Mouse (Mus musculus): ENCODE measurements around the gene Gbp5. TPM values are rescaled to one million over a fixed set of nuclear protein-coding genes. Genes with fewer than 3 reads are reported as not detected.
"Not testable (repeated sequence)": the region's sequence is repeated elsewhere in the genome, so short reads cannot be mapped to it uniquely, and the experiment has no call there.

Gbp5 gene
- polyA plus RNA-seq, 1 experiment from 2014 or later: 0.20 TPM

DNA sequence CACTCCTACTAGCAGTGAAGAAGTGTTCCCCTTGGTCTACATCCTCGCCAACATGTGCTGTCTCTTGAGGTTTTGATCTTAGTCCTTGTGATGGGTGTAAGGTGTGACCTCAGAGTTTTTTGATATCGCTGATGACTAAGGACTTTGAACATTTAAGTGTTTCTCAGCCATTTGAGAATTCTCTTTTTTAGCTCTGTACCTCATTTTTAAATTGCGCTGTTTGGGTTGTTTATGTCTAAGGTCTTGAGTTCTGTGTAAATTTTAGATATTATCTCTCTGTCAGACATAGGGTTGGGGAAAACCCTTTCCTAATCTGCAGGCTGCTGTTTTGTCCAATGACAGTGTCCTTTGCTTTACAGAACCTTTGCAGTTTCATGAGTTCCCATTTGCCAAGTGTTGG, 39.4 kb downstream of the Gbp5 start:
- no peaks in the 10 kb centered on the region for H3K36me3 ChIP-seq (ENCODE audit: control insufficient read depth, insufficient read depth, low read length)
- no peak for ATAC-seq
- no peaks in the 10 kb centered on the region for H3K27me3 ChIP-seq (replicated peaks; ENCODE audit: control insufficient read depth, insufficient read depth, low read length)
- no peak overlapping the region for H3K4me3 ChIP-seq (ENCODE audit: low read length)
- H3K4me1 ChIP-seq (ENCODE audit: control insufficient read depth, insufficient read depth, low read length): peaks cover 2% of the 10 kb centered on the region; the same call in 1 of the 2 replicates
- H3K27ac ChIP-seq (ENCODE audit: low read length): no peak overlapping the region
- WGBS: 95% methylated on average over 3 of the region's 3 CpGs
- no peak overlapping the region for H3K4me2 ChIP-seq (ENCODE audit: low read depth, low read length)
- no peak overlapping the region for H3K9ac ChIP-seq (ENCODE audit: low read depth, low read length)
- no peaks in the 10 kb centered on the region for H3K9me3 ChIP-seq (ENCODE audit: control insufficient read depth, low read length)

DNA sequence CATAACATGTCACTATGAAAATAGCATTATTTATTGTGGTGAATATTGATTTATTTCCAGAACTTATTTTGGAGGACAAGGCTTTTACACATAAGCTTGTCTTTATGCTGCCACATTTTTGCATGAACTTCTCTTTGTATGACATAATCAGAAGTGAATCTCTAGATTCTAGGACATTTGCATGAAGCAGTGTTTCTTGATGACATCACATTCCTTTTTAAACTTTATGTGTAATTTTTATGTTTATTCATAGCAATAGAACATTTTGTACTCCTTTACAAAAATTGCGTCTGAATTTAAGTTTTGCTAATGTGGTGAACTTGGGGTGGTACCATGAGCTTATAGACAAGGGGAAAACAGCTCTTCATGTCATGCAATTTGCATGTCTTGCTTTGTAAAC, 41.9 kb downstream of the Gbp5 start:
- Histone ChIP-seq H3K9ac (ENCODE audit: low read depth, low read length) (no peak overlapping the region), H3K27ac (ENCODE audit: low read length) (no peak overlapping the region), H3K4me3 (ENCODE audit: low read length) (no peak overlapping the region), H3K27me3 (replicated peaks; ENCODE audit: control insufficient read depth, insufficient read depth, low read length) (no peaks in the 10 kb centered on the region), H3K9me3 (ENCODE audit: control insufficient read depth, low read length) (no peaks in the 10 kb centered on the region), H3K36me3 (ENCODE audit: control insufficient read depth, insufficient read depth, low read length) (no peaks in the 10 kb centered on the region), H3K4me2 (ENCODE audit: low read depth, low read length) (no peak overlapping the region), H3K4me1 (ENCODE audit: control insufficient read depth, insufficient read depth, low read length) (no peaks in the 10 kb centered on the region)
- no peak for ATAC-seq
- WGBS: 69% methylated on average over 1 of the region's 1 CpGs

DNA sequence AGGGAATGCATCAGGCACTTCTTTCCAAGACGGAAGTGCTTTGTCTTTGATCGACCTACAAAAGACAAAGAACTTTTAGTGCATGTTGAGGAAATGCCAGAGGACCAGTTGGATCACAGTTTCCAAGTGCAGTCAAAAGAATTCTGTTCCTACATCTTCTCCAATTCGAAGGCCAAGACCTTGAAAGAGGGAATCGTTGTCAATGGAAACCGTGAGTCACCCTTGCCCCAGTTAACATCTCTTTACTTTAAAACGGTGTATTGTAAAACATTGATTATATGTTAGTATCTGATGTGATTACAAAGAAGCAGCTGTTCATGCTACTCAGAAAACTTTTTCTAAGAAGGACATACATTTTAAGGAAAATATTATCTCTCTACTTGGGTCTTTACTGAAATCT, 47.6 kb downstream of the Gbp5 start:
- Histone ChIP-seq H3K4me3 (ENCODE audit: low read length) (no peak overlapping the region), H3K9ac (ENCODE audit: low read depth, low read length) (no peak overlapping the region), H3K27me3 (replicated peaks; ENCODE audit: control insufficient read depth, insufficient read depth, low read length) (no peaks in the 10 kb centered on the region), H3K36me3 (ENCODE audit: control insufficient read depth, insufficient read depth, low read length) (no peaks in the 10 kb centered on the region), H3K9me3 (ENCODE audit: control insufficient read depth, low read length) (no peaks in the 10 kb centered on the region), H3K27ac (ENCODE audit: low read length) (no peak overlapping the region), H3K4me1 (ENCODE audit: control insufficient read depth, insufficient read depth, low read length) (no peaks in the 10 kb centered on the region), H3K4me2 (ENCODE audit: low read depth, low read length) (no peak overlapping the region)
- ATAC-seq: no peak
- 77% methylated on average over 6 of the region's 6 CpGs for WGBS

- not testable (repeated sequence) for H3K9me3 ChIP-seq (ENCODE audit: control insufficient read depth, low read length); H3K4me3 ChIP-seq (ENCODE audit: low read length); H3K27me3 ChIP-seq (replicated peaks; ENCODE audit: control insufficient read depth, insufficient read depth, low read length); H3K9ac ChIP-seq (ENCODE audit: low read depth, low read length); H3K4me1 ChIP-seq (ENCODE audit: control insufficient read depth, insufficient read depth, low read length); ATAC-seq; H3K27ac ChIP-seq (ENCODE audit: low read length); H3K36me3 ChIP-seq (ENCODE audit: control insufficient read depth, insufficient read depth, low read length); H3K4me2 ChIP-seq (ENCODE audit: low read depth, low read length)
- 89% methylated on average over 12 of the region's 12 CpGs for WGBS
Observed at GRCm38 (mm10) chr3:142542776-142543175, 49.0 kb downstream of the Gbp5 start.

DNA sequence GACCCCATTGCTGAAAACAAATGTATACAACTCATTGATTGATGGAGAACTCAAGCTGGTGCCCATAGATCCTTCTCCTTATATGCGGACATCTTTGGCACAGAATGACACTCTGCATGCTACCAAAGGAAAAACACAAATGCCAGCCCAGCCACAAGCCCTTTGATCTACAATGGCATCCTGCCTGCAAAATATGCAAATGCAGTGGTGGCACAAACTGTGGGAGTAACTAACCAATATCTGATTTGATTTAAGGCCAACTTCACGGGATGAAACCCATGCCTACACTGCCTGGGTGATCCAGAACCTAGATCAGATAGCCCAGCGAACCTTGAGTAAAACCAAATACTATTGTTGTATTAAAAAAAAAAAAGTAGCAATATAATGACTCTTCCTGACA, 52.9 kb downstream of the Gbp5 start:
- WGBS: 81% methylated on average over 3 of the region's 3 CpGs
- H3K4me3 ChIP-seq (ENCODE audit: low read length): no peak overlapping the region
- H3K27me3 ChIP-seq (replicated peaks; ENCODE audit: control insufficient read depth, insufficient read depth, low read length): no peaks in the 10 kb centered on the region
- no peaks in the 10 kb centered on the region for H3K9me3 ChIP-seq (ENCODE audit: control insufficient read depth, low read length)
- no peaks in the 10 kb centered on the region for H3K4me1 ChIP-seq (ENCODE audit: control insufficient read depth, insufficient read depth, low read length)
- H3K27ac ChIP-seq (ENCODE audit: low read length): no peak overlapping the region
- H3K4me2 ChIP-seq (ENCODE audit: low read depth, low read length): no peak overlapping the region
- H3K9ac ChIP-seq (ENCODE audit: low read depth, low read length): no peak overlapping the region
- no peak for ATAC-seq
- H3K36me3 ChIP-seq (ENCODE audit: control insufficient read depth, insufficient read depth, low read length): no peaks in the 10 kb centered on the region

- H3K4me1 ChIP-seq (ENCODE audit: control insufficient read depth, insufficient read depth, low read length): no peaks in the 10 kb centered on the region
- H3K9ac ChIP-seq (ENCODE audit: low read depth, low read length): no peak overlapping the region
- H3K36me3 ChIP-seq (ENCODE audit: control insufficient read depth, insufficient read depth, low read length): no peaks in the 10 kb centered on the region
- ATAC-seq: no peak
- no peaks in the 10 kb centered on the region for H3K9me3 ChIP-seq (ENCODE audit: control insufficient read depth, low read length)
- H3K4me2 ChIP-seq (ENCODE audit: low read depth, low read length): no peak overlapping the region
- no peak overlapping the region for H3K4me3 ChIP-seq (ENCODE audit: low read length)
- WGBS: 86% methylated on average over 3 of the region's 3 CpGs
- no peak overlapping the region for H3K27ac ChIP-seq (ENCODE audit: low read length)
- H3K27me3 ChIP-seq (replicated peaks; ENCODE audit: control insufficient read depth, insufficient read depth, low read length): no peaks in the 10 kb centered on the region
Observed at GRCm38 (mm10) chr3:142550052-142550676, 56.4 kb downstream of the Gbp5 start.

- no peaks in the 10 kb centered on the region for H3K36me3 ChIP-seq (ENCODE audit: control insufficient read depth, insufficient read depth, low read length)
- no peaks in the 10 kb centered on the region for H3K9me3 ChIP-seq (ENCODE audit: control insufficient read depth, low read length)
- no peak overlapping the region for H3K9ac ChIP-seq (ENCODE audit: low read depth, low read length)
- no peak overlapping the region for H3K27ac ChIP-seq (ENCODE audit: low read length)
- H3K27me3 ChIP-seq (replicated peaks; ENCODE audit: control insufficient read depth, insufficient read depth, low read length): no peaks in the 10 kb centered on the region
- no peak overlapping the region for H3K4me2 ChIP-seq (ENCODE audit: low read depth, low read length)
- no peak for ATAC-seq
- WGBS: 76% methylated on average over 1 of the region's 1 CpGs
- no peak overlapping the region for H3K4me3 ChIP-seq (ENCODE audit: low read length)
- no peaks in the 10 kb centered on the region for H3K4me1 ChIP-seq (ENCODE audit: control insufficient read depth, insufficient read depth, low read length)
Observed at GRCm38 (mm10) chr3:142554601-142555000, 60.8 kb downstream of the Gbp5 start.

- no peaks in the 10 kb centered on the region for H3K4me1 ChIP-seq (ENCODE audit: control insufficient read depth, insufficient read depth, low read length)
- H3K9me3 ChIP-seq (ENCODE audit: control insufficient read depth, low read length): no peaks in the 10 kb centered on the region
- no peak overlapping the region for H3K9ac ChIP-seq (ENCODE audit: low read depth, low read length)
- no peak overlapping the region for H3K27ac ChIP-seq (ENCODE audit: low read length)
- ATAC-seq: no peak
- H3K27me3 ChIP-seq (replicated peaks; ENCODE audit: control insufficient read depth, insufficient read depth, low read length): no peaks in the 10 kb centered on the region
- WGBS: 85% methylated on average over 11 of the region's 11 CpGs
- H3K36me3 ChIP-seq (ENCODE audit: control insufficient read depth, insufficient read depth, low read length): no peaks in the 10 kb centered on the region
- no peak overlapping the region for H3K4me2 ChIP-seq (ENCODE audit: low read depth, low read length)
- H3K4me3 ChIP-seq (ENCODE audit: low read length): no peak overlapping the region
Observed at GRCm38 (mm10) chr3:142555623-142556022, 61.8 kb downstream of the Gbp5 start.

GRCm38 (mm10) chr3:142559632-142560228, 66.0 kb downstream of the Gbp5 start, which contains the start of gene Gbp3:
Gene Gbp3 (plus strand): TSS chr3:142560026.
- Histone ChIP-seq H3K9ac (ENCODE audit: low read depth, low read length) (peak within 1 kb of the TSS; percentile 54), H3K9me3 (ENCODE audit: control insufficient read depth, low read length) (no peaks in the 10 kb centered on the region), H3K27ac (ENCODE audit: low read length) (peak within 1 kb of the TSS; percentile 13; the same call in 1 of the 2 replicates), H3K27me3 (replicated peaks; ENCODE audit: control insufficient read depth, insufficient read depth, low read length) (no peaks in the 10 kb centered on the region), H3K36me3 (ENCODE audit: control insufficient read depth, insufficient read depth, low read length) (no peaks in the 10 kb centered on the region), H3K4me3 (ENCODE audit: low read length) (peak within 1 kb of the TSS; percentile 46), H3K4me2 (ENCODE audit: low read depth, low read length) (peak within 1 kb of the TSS; percentile 60), H3K4me1 (ENCODE audit: control insufficient read depth, insufficient read depth, low read length) (no peaks in the 10 kb centered on the region)
- 0 out of 2 replicates have a peak, but pooled peaks have one; percentile 23 for ATAC-seq
- 18% methylated on average over 3 of the region's 3 CpGs for WGBS
